Mouse (Mus musculus): ENCODE measurements around the gene Glt6d1. TPM values are rescaled to one million over a fixed set of nuclear protein-coding genes. Genes with fewer than 3 reads are reported as not detected.

Gene Glt6d1
- total and polyA plus RNA-seq, 3 experiments = not detected

DNA sequence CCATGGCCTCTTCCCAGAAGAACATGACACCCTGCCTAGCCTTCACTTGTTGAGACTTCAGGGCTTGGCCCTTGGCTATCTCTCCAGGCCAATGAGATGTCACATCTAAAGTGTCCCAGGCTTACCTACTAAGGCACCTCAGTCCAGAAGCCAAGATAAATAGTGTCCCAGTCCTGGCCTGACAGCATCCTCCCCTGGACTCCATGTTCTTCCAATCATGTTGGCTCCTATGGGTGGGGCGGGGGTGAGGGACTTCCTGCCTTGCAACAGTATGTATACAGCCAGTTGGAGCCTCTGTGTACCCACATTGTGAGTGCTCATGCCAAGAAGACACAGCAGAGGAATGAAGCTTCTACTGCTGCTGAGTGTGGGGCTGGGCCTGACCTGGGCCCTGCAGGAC, 38.9 kb downstream of the Glt6d1 start, which contains the start of gene Lcn11:
Gene Lcn11 (plus strand): TSS at position 301 of the 400 bp plus-strand sequence.
- H3K27ac ChIP-seq (ENCODE audit: control insufficient read depth, low read depth, low read length) = no peak within 1 kb of the TSS
- no peak within 1 kb of the TSS for H3K9ac ChIP-seq (ENCODE audit: control insufficient read depth, low read depth, low read length, poor library complexity, severe bottlenecking)
- no peaks in the 10 kb centered on the region for H3K4me1 ChIP-seq (ENCODE audit: control insufficient read depth in 1 of 2, insufficient read depth in 2 of 2, low read length in 2 of 2)
- no peaks in the 10 kb centered on the region for H3K36me3 ChIP-seq (ENCODE audit: control insufficient read depth in 1 of 2, insufficient read depth in 2 of 2, low read length in 2 of 2)
- no peak for DNase-seq (ENCODE audit: low read depth, low spot score)
- H3K9me3 ChIP-seq (replicated peaks; ENCODE audit: insufficient read depth, low read length) = no peaks in the 10 kb centered on the region
- TF ChIP-seq NELFE (IDR thresholded peaks at IDR 0.05; ENCODE audit: low read depth, low read length) (no peak), CHD2 (IDR thresholded peaks at IDR 0.05; ENCODE audit: low read length) (no peak), BHLHE40 (IDR thresholded peaks at IDR 0.05; ENCODE audit: borderline replicate concordance, low read depth, low read length) (no peak), CHD1 (IDR thresholded peaks at IDR 0.05; ENCODE audit: low read depth, low read length) (no peak), TAL1 (IDR thresholded peaks at IDR 0.05; ENCODE audit: low read length) (no peak), MAFK (IDR thresholded peaks at IDR 0.05; ENCODE audit: borderline replicate concordance, low read depth, low read length) (no peak), MXI1 (IDR thresholded peaks at IDR 0.05; ENCODE audit: low read depth, low read length) (no peak), USF2 (IDR thresholded peaks at IDR 0.05; ENCODE audit: borderline replicate concordance in 1 of 2, insufficient read depth in 1 of 2, low read depth in 1 of 2, low read length in 2 of 2) (no peak)
- H3K79me2 ChIP-seq (ENCODE audit: control insufficient read depth, insufficient read depth, low read length, poor library complexity) = no peaks in the 10 kb centered on the region
- no peaks in the 10 kb centered on the region; a peak in 1 of 4 replicates for H3K27me3 ChIP-seq (ENCODE audit: control insufficient read depth in 1 of 2, insufficient read depth in 2 of 2, low read length in 2 of 2)
- no peak within 1 kb of the TSS for H3K4me3 ChIP-seq (ENCODE audit: control insufficient read depth in 1 of 2, insufficient read depth in 1 of 2, low read depth in 2 of 2, low read length in 2 of 2)

DNA sequence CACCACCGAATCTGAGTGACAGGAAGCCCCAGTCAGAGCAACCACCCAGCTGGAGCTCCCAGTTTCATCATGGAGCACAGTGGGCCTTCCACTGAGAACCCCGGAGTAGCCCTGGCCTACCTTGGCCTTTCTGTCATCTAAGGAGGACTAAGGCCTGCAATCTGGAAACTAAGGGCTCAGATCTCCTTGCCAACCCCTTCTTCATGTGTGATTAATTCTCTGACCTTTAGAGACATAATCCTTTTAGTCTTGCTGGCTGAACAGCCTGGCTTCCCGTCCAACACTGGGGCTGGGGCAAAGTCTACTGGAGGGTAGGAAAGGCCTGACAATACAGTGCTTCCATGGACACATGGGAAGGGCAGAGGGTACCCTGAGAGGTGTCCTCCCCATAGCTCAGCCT, 39.7 kb downstream of the Glt6d1 start:
- H3K9me3 ChIP-seq (replicated peaks; ENCODE audit: insufficient read depth, low read length) = no peaks in the 10 kb centered on the region
- H3K9ac ChIP-seq (ENCODE audit: control insufficient read depth, low read depth, low read length, poor library complexity, severe bottlenecking) = no peak overlapping the region
- H3K27ac ChIP-seq (ENCODE audit: control insufficient read depth, low read depth, low read length) = no peak overlapping the region
- 0 out of 4 replicates have a peak, but pooled peaks cover 0 to 3% of the 10 kb centered on the region in 2 experiments for H3K4me1 ChIP-seq (ENCODE audit: control insufficient read depth in 1 of 2, insufficient read depth in 2 of 2, low read length in 2 of 2)
- no peak for DNase-seq (ENCODE audit: low read depth, low spot score)
- H3K27me3 ChIP-seq (ENCODE audit: control insufficient read depth in 1 of 2, insufficient read depth in 2 of 2, low read length in 2 of 2) = no peaks in the 10 kb centered on the region; a peak in 1 of 4 replicates
- H3K79me2 ChIP-seq (ENCODE audit: control insufficient read depth, insufficient read depth, low read length, poor library complexity) = no peaks in the 10 kb centered on the region
- no peak overlapping the region for H3K4me3 ChIP-seq (ENCODE audit: control insufficient read depth in 1 of 2, insufficient read depth in 1 of 2, low read depth in 2 of 2, low read length in 2 of 2)
- TF ChIP-seq MAFK (IDR thresholded peaks at IDR 0.05; ENCODE audit: borderline replicate concordance, low read depth, low read length) (no peak), GABPA (IDR thresholded peaks at IDR 0.05; ENCODE audit: low read depth, low read length) (no peak), JUND (IDR thresholded peaks at IDR 0.05; ENCODE audit: low read depth, low read length) (no peak)
- H3K36me3 ChIP-seq (ENCODE audit: control insufficient read depth in 1 of 2, insufficient read depth in 2 of 2, low read length in 2 of 2) = no peaks in the 10 kb centered on the region

DNA sequence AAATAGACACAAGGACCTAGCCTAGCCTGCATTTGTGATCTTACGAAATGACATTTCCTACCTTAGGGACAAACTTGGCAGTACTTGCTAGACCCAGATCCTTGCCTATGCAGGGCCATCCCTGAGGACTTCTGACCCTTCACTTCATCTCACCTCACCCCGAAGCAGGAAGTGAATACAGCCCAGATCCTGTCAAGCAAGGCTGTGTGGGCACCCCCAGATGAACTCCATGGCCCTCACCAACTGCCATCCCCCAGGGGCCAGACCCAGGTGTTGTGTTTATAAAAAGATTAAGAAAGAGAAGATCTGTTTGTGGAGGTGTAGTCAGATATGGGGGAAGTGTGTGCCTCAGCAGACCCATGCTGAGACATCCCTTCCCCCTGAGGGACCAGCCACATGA, 41.0 kb downstream of the Glt6d1 start:
- 0 out of 4 replicates have a peak, but pooled peaks cover 0 to 3% of the 10 kb centered on the region in 2 experiments for H3K4me1 ChIP-seq (ENCODE audit: control insufficient read depth in 1 of 2, insufficient read depth in 2 of 2, low read length in 2 of 2)
- TF ChIP-seq CHD1 (IDR thresholded peaks at IDR 0.05; ENCODE audit: low read depth, low read length) (no peak), JUND (IDR thresholded peaks at IDR 0.05; ENCODE audit: low read depth, low read length) (no peak), TCF12 (IDR thresholded peaks at IDR 0.05; ENCODE audit: low read depth, low read length) (no peak), MAZ (IDR thresholded peaks at IDR 0.05; ENCODE audit: low read depth, low read length) (no peak), POLR2AphosphoS5 (IDR thresholded peaks at IDR 0.05; ENCODE audit: borderline replicate concordance, low read depth, low read length) (no peak), USF1 (IDR thresholded peaks at IDR 0.05; ENCODE audit: low read depth, low read length) (no peak), ZNF384 (IDR thresholded peaks at IDR 0.05; ENCODE audit: low read depth, low read length) (no peak), ZC3H11A (IDR thresholded peaks at IDR 0.05; ENCODE audit: low read depth, low read length) (no peak), GABPA (IDR thresholded peaks at IDR 0.05; ENCODE audit: low read depth, low read length) (no peak), HCFC1 (IDR thresholded peaks at IDR 0.05; ENCODE audit: low read depth, low read length) (no peak), SMC3 (IDR thresholded peaks at IDR 0.05; ENCODE audit: low read depth, low read length) (no peak), UBTF (IDR thresholded peaks at IDR 0.05; ENCODE audit: borderline replicate concordance, insufficient read depth, low read depth, low read length) (no peak), EP300 (IDR thresholded peaks at IDR 0.05; ENCODE audit: low read depth in 1 of 2, low read length in 2 of 2) (no peak), GATA1 (IDR thresholded peaks at IDR 0.05; ENCODE audit: low read depth, low read length) (no peak), MEF2A (IDR thresholded peaks at IDR 0.05; ENCODE audit: extremely low read depth, insufficient replicate concordance, low read depth, low read length, poor library complexity, severe bottlenecking) (no peak), ZKSCAN1 (IDR thresholded peaks at IDR 0.05; ENCODE audit: low read depth, low read length) (no peak), NELFE (IDR thresholded peaks at IDR 0.05; ENCODE audit: low read depth, low read length) (no peak), ZMIZ1 (IDR thresholded peaks at IDR 0.05; ENCODE audit: low read depth, low read length) (no peak), USF2 (IDR thresholded peaks at IDR 0.05; ENCODE audit: borderline replicate concordance in 1 of 2, insufficient read depth in 1 of 2, low read depth in 1 of 2, low read length in 2 of 2) (no peak)
- no peaks in the 10 kb centered on the region; a peak in 2 of 4 replicates for H3K27me3 ChIP-seq (ENCODE audit: control insufficient read depth in 1 of 2, insufficient read depth in 2 of 2, low read length in 2 of 2)
- H3K4me3 ChIP-seq (ENCODE audit: control insufficient read depth in 1 of 2, insufficient read depth in 1 of 2, low read depth in 2 of 2, low read length in 2 of 2) = no peak overlapping the region
- no peak overlapping the region for H3K9ac ChIP-seq (ENCODE audit: control insufficient read depth, low read depth, low read length, poor library complexity, severe bottlenecking)
- no peaks in the 10 kb centered on the region for H3K9me3 ChIP-seq (replicated peaks; ENCODE audit: insufficient read depth, low read length)
- DNase-seq (ENCODE audit: low read depth, low spot score) = no peak
- H3K27ac ChIP-seq (ENCODE audit: control insufficient read depth, low read depth, low read length) = no peak overlapping the region
- no peaks in the 10 kb centered on the region for H3K79me2 ChIP-seq (ENCODE audit: control insufficient read depth, insufficient read depth, low read length, poor library complexity)
- H3K36me3 ChIP-seq (ENCODE audit: control insufficient read depth in 1 of 2, insufficient read depth in 2 of 2, low read length in 2 of 2) = no peaks in the 10 kb centered on the region

All from MEL (cell line).